Mouse (Mus musculus) hematopoietic stem cell, adult 5-6 weeks (primary cell): ENCODE measurements at regions not wholly inside any gene's neighbourhood (a gene's known extent, or its start where the extent isn't known, plus 50 kb on each side); places are given as distances from the start of the nearest gene placed in this dataset.
A peak's percentile ranks its signal among the peaks of the same experiment; 100 is the strongest.

ENCODE experiments used
- ATAC-seq, 2 experiments: fragments of 125-278 bp in 1 of 2; replicated peaks in 1 of 2; 2 replicates each; pipeline ENCODE4 v1.8.0; 2016 to 2017; ENCODE audit warnings: inconsistent platforms in 2 of 2, mild to moderate bottlenecking in 2 of 2, moderate number of reproducible peaks in 2 of 2, low read depth in 1 of 2, moderate TSS enrichment in 1 of 2; ENCODE audit not compliant: low FRiP score in 2 of 2, poor library complexity in 2 of 2, severe bottlenecking in 2 of 2, insufficient read depth in 1 of 2, low TSS enrichment in 1 of 2

DNA sequence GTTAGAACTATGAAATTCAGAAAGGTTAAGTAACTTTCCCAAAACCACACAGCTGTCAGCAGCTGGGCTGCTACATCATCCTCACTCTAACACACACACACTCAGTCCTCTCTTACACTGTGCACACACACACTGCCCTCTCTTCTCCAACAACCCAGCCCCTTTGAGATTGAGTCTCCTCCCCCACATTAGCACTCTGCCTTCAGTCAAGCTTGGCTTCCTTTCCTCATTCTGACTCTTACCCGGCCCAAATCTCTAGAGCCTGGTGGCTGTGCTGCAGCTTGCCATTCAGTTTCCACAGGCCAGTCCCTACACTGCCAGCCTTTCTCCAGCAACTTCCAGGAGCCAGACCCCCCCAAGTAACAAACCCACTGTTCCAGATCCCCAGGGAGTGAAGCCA, 602.0 kb upstream of the Adam5 start:
- no peak for ATAC-seq

GRCm38 (mm10) chr8:25421478-25421877, 597.3 kb upstream of the Adam5 start:
- no peak for ATAC-seq

DNA sequence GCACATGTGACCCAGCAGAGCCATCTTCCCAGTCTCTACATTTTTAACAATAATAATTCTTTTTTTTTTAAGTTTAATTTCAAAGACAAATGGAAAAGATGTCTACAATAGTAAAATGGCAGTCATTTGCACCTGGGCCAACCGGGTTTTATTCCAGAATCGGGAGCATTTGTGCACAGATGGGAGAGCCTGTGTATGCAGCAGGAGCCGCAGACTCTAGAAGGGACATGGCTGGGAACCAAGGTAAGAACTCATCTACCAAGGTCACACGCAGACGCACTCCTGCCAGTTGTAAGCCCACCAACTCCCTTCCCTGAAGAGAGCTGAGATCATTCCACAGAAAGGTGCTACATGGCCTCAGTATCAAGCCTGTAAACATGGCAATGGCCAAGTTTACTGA, 586.4 kb upstream of the Adam5 start:
- no peak for ATAC-seq

DNA sequence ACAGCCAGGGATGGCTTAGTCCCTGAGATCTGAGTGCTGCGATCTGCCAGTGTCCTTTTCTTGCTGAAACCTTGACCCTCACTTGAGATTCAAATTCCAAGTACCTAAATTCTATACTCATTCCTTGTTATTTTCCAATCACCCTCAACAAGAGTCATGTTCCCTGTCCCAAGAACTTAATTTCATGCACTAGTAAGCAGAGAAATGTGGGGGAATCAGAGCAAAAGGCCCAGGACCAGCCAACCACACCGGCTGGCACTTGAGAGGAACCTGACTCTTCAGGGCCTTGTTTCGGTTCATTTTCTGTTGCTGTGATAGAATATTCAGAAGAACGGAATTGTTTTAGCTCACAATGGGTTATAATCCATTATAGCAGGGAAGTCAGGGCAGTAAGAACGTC, 583.7 kb upstream of the Adam5 start:
- no peak for ATAC-seq

DNA sequence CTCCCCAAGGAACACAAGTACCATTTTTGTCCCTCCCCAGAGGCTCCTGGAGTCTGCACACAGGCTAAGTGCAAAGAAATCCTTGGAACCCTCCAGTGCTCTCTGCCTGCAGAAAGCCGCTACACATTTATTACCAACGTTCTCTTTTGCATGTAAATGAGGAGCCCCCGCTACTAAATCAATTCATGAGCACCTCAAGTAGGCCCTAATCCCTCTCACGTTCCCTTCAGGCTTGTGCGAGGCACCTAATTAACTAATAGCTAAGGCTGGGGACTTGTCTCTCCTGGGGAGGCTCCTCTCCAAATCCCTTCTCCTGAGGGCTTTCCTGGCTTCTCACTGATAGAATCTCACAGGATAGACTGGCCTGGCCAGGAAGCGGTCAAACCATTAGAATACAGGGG, 568.6 kb upstream of the Adam5 start:
- no peak for ATAC-seq

GRCm38 (mm10) chr8:25389947-25390346, 565.8 kb upstream of the Adam5 start:
- no peak for ATAC-seq

GRCm38 (mm10) chr8:25389371-25389855, 565.2 kb upstream of the Adam5 start:
- no peak for ATAC-seq

GRCm38 (mm10) chr8:25388811-25389210, 564.6 kb upstream of the Adam5 start:
- ATAC-seq, result no peak

GRCm38 (mm10) chr8:25385186-25385585, 561.0 kb upstream of the Adam5 start:
- no peak for ATAC-seq

DNA sequence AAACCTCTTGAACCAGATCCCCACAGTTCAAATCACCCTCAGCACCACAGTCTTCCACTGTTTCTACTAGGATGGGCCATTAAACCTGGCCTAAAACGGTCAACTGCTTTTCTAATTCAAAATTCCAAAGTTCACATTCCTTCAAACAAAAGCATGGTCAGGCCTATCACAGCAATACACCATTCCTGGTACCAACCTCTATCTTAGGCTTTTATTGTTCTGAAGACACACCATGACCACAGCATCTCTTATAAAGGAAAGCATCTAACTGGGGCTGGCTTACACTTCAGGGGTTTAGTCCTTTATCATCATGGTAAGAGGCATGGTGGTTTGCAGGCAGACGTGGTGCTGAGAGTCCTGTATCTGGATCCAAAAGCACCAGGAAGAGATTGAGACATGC, 560.4 kb upstream of the Adam5 start:
- ATAC-seq, result no peak

DNA sequence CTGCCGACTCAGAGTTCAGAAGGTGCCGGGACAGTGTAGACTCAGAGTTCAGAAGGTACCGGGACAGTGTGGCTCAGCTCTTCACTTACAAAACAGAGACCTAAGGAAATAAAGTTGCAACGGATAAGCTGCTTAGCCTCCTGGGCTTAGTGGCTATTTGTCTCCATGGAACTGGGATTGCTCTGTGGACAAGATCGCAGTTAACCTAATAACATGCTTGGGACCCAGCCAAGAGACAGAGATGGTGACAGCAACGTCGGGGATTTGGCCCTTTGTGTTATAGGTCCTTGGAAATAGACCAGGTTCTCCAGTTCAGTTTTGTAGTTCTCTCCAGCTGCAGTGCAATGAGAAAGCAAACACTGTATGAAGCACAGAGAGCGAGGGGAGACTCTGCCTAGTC, 549.1 kb upstream of the Adam5 start:
- no peak for ATAC-seq

DNA sequence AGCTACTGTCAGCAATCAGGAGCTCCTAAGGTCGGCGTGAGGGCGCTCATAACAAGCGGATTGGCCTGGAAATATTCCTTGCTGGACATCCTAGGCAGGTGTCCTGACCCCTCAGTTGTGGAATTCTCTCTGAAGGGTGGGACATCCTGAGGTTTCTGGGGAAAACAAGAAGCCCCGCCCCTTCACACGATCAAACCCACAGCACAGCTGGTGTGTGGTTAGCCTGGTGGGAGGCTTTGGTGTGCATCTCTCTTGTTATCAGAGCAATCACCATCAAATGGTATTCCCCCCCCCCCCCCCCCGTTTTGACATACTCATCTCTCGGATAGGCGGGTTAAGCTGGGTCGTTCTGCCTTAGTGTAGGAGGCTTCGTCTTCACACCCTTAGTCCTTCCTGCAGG, 546.8 kb upstream of the Adam5 start:
- no peak for ATAC-seq

DNA sequence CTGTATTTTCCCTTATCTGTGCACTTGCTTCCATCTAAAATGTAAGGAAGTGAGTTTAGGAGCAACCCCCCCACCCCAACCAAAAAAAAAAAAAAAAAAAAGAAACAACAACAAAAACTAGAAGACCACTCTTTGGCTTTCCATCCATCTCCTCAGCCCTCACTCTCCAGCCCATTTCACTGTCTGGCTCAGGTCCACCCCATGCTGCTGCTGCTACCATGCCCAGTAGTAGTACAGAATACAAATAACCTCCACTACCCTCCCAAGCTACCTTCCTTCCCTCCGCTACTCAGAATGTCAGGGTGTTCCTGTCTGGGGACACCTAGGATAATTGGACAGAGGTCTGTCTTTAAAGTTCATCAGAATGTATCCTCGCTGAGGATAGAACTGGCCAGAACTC, 545.2 kb upstream of the Adam5 start:
- ATAC-seq, result no peak

- peak; percentile 27 to 29; a peak in 1 of 4 replicates for ATAC-seq
Observed at GRCm38 (mm10) chr8:25368561-25369091, 544.5 kb upstream of the Adam5 start.

DNA sequence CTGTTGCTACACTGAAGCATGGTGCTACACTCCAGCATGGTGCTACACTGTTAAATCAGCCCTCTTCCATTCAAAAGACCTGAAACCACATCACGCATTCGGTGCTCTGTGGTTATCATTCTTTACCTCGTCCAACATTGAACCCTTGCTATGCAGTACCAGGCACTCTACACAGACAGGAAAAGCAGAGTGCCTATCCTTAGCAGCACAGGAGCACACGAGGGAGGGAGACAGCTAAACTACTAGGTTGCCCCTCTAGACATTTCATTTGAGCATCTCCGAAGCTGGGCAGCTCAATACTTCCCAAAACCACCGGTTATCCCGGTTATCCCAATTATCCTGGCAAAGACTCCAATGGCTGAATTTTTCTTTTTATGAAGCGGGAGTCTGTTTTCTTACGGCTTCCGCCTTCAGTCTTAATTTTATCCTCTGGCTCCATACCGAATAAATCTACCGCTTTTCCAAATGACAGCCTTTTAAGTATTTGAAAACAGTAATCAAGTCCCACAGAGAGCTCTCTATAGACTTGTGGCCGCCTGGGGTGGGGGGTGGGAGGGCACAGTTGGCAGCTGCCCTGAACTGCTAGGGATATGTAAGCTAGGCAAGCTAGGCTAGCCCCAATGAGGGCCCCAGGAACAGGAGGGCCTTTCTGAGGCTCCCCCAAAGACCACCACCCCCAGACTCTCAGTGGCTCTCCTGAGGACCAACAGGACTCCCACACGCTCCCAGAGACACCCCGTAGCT, 543.8 kb upstream of the Adam5 start:
- ATAC-seq, result no peak

- no peak for ATAC-seq
Observed at GRCm38 (mm10) chr8:25366181-25366580, 542.0 kb upstream of the Adam5 start.

DNA sequence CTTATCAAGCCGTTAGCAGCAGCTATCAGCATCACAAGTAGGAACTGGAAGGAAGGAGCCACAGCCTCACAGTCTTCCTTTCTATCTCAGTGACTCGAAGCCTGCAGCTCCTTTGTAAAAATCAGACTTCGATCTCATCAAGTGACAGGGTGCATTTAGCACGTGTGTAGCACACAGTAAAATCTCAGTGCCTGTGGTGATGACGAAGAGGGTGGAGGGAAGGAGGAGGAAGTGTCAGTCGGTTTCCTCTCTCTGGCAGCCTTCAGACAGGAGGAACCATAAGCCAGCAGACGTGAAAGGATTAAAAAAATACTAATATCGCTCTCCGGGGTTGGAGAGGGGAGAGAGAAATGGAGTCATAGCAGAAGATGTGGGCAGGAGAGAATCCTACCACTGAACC, 538.5 kb upstream of the Adam5 start:
- peak; percentile 83 to 90 for ATAC-seq

DNA sequence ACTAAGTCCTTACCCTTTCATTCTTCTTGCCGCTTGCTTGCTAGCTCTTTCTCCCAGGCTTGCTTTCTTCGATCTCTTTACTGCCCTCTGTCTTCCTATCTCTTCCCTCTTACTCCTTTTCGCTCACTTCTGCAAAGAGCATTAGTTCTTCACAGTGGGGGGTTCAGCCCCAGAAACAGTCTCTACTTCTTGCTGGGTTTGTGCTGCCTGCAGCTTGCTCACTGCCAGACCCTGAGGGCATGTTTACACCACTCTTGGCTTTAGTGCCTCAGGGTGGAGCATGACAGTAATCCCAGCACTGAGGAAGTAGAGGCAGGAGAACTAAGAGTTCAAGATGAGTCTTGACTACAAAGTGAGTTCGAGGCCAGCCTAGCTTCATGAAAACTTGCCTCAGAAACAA, 538.0 kb upstream of the Adam5 start:
- no peak for ATAC-seq

DNA sequence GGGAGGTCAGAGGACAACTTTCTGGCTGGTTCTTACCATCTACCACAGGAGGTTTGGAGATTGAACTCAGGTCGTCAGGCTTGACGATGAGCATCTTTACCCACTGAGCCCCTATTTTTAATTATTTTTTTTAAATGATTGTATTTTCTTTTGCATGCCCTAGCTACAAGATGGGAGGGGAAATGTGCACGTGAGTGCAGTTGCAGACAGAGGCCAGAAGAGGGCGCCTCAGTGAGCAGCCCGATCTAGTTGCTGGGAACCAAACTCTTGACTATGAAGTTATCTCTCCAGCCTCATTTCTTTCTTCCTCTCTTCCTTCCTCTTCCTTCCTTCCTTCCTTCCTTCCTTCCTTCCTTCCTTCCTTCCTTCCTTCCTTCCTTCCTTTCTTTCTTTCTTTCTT, 537.3 kb upstream of the Adam5 start:
- ATAC-seq, result no peak
